Mouse (Mus musculus): ENCODE results near the gene Fetub. TPM values are rescaled to one million over a fixed set of nuclear protein-coding genes. Genes with fewer than 3 reads are reported as not detected.

The Fetub gene
- total RNA-seq (2021): not detected

- DNase-seq: no peak
Measured at GRCm38 (mm10) chr16:22918034-22918433, at the start of gene Fetub. TSS of gene Fetub (plus strand) at chr16:22918334.

GRCm38 (mm10) chr16:22872397-22872796 is 45.7 kb upstream of the Fetub start:
- DNase-seq: no peak

- no peak for DNase-seq
Measured at GRCm38 (mm10) chr16:22873369-22873768, 44.8 kb upstream of the Fetub start.

GRCm38 (mm10) chr16:22876218-22877043 is 41.7 kb upstream of the Fetub start:
- DNase-seq: peak; percentile 54

GRCm38 (mm10) chr16:22877660-22878390 is 40.3 kb upstream of the Fetub start:
- no peak for DNase-seq

- no peak for DNase-seq
Measured at GRCm38 (mm10) chr16:22878716-22879115, 39.4 kb upstream of the Fetub start.

GRCm38 (mm10) chr16:22879945-22880595 is 38.1 kb upstream of the Fetub start:
- DNase-seq: peak; percentile 15

GRCm38 (mm10) chr16:22880900-22881299 is 37.2 kb upstream of the Fetub start:
- peak; percentile 17 for DNase-seq

GRCm38 (mm10) chr16:22881487-22881886 is 36.6 kb upstream of the Fetub start:
- DNase-seq: no peak

GRCm38 (mm10) chr16:22883441-22883840 is 34.7 kb upstream of the Fetub start:
- no peak for DNase-seq

- DNase-seq: no peak
Measured at GRCm38 (mm10) chr16:22885356-22885755, 32.8 kb upstream of the Fetub start.

GRCm38 (mm10) chr16:22886726-22887125 is 31.4 kb upstream of the Fetub start:
- no peak for DNase-seq

GRCm38 (mm10) chr16:22888835-22889234 is 29.3 kb upstream of the Fetub start:
- no peak for DNase-seq

GRCm38 (mm10) chr16:22889716-22890115 is 28.4 kb upstream of the Fetub start:
- DNase-seq: no peak

GRCm38 (mm10) chr16:22890683-22891510 is 27.2 kb upstream of the Fetub start, which contains the start of gene Ahsg:
TSS of gene Ahsg (plus strand) at chr16:22891277.
- DNase-seq: no peak

- DNase-seq: no peak
Measured at GRCm38 (mm10) chr16:22891733-22892154, 26.4 kb upstream of the Fetub start.

- no peak for DNase-seq
Measured at GRCm38 (mm10) chr16:22894095-22894494, 24.0 kb upstream of the Fetub start.

- DNase-seq: no peak
Measured at GRCm38 (mm10) chr16:22896618-22897017, 21.5 kb upstream of the Fetub start.

GRCm38 (mm10) chr16:22899346-22899745 is 18.8 kb upstream of the Fetub start:
- DNase-seq: no peak

GRCm38 (mm10) chr16:22899866-22900570 is 18.1 kb upstream of the Fetub start:
- DNase-seq: no peak

- DNase-seq: no peak
Measured at GRCm38 (mm10) chr16:22901326-22901725, 16.8 kb upstream of the Fetub start.

Data from heart, postnatal 4 days (tissue).